Mouse (Mus musculus) inflammation-experienced regulatory T-cells, adult 16 weeks (primary cell): ENCODE measurements around the gene Celf3. TPM values are rescaled to one million over a fixed set of nuclear protein-coding genes. Genes with fewer than 3 reads are reported as not detected.

Experiments used
- polyA plus RNA-seq: library from polyadenylated mRNA; unstranded; fragments of 100-300 nt; shearing (Covaris generic); gene quantifications from one replicate; pipeline ENCODE4 v1.2.1, GENCODE M21; 2017

The Celf3 gene
- 2.5 TPM for polyA plus RNA-seq

GRCm38 (mm10) chr3:94477981-94478422 is at the start of gene Celf3:
Gene Celf3, plus strand, starts transcription at chr3:94478295.

GRCm38 (mm10) chr3:94442951-94443596 is 35.0 kb upstream of the Celf3 start, which contains the start of gene Mrpl9:
Gene Mrpl9, plus strand, starts transcription at chr3:94443318.

GRCm38 (mm10) chr3:94443597-94443964 is 34.5 kb upstream of the Celf3 start, which contains the start of gene Oaz3:
Gene Oaz3, minus strand, starts transcription at chr3:94443915.

GRCm38 (mm10) chr3:94480291-94480884 is 2.3 kb downstream of the Celf3 start, which contains the start of gene Riiad1:
Gene Riiad1, minus strand, starts transcription at chr3:94480341.

Other genes starting within 250 kb of the Celf3 start
- not detected for gene Gm4778, start 214.3 kb upstream of the Celf3 start, polyA plus RNA-seq
- 7.9 TPM for gene Them4, start 168.2 kb upstream of the Celf3 start, polyA plus RNA-seq
- gene Them5, start 136.2 kb upstream of the Celf3 start, polyA plus RNA-seq = not detected
- not detected for gene C2cd4d, start 115.9 kb upstream of the Celf3 start, polyA plus RNA-seq
- 7.6 TPM for gene Rorc, start 105.5 kb upstream of the Celf3 start, polyA plus RNA-seq
- 0.13 TPM for gene Lingo4, start 79.8 kb upstream of the Celf3 start, polyA plus RNA-seq
- gene Tdrkh, start 65.0 kb upstream of the Celf3 start, polyA plus RNA-seq = 9.8 TPM
- gene Mrpl9, start 35.0 kb upstream of the Celf3 start, polyA plus RNA-seq = 69.6 TPM
- 0.98 TPM for gene Oaz3, start 34.4 kb upstream of the Celf3 start, polyA plus RNA-seq
- not detected for gene Riiad1, start 2.0 kb downstream of the Celf3 start, polyA plus RNA-seq
- 14.7 TPM for gene Snx27, start 104.4 kb downstream of the Celf3 start, polyA plus RNA-seq
- gene Gm10972, start 164.8 kb downstream of the Celf3 start, polyA plus RNA-seq = not detected
- 3.8 TPM for gene Tuft1, start 180.6 kb downstream of the Celf3 start, polyA plus RNA-seq
- not detected for gene Selenbp2, start 215.3 kb downstream of the Celf3 start, polyA plus RNA-seq